Mouse (Mus musculus) kidney, embryonic 15.5 days (tissue): ENCODE results near the gene Glis2. TPM values are rescaled to one million over a fixed set of nuclear protein-coding genes. Genes with fewer than 3 reads are reported as not detected.

Experiments used
- ATAC-seq: fragments of 200-750 bp; cut with Nextera tagmentation; replicated peaks from 2 replicates; pipeline ENCODE4 v1.8.0; 2017; ENCODE audit warnings: moderate TSS enrichment; ENCODE audit not compliant: low FRiP score
- H3K27ac ChIP-seq: fragments of 300-500 bp; sonication (generic); 2 replicates; pipeline ENCODE4 v1.5.1; 2015; ENCODE audit warnings: mild to moderate bottlenecking, inconsistent platforms
- H3K27me3 ChIP-seq: fragments of 300-500 bp; sonication (generic); 2 replicates; pipeline ENCODE4 v1.6.1; 2015; ENCODE audit warnings: inconsistent platforms
- H3K36me3 ChIP-seq: fragments of 300-500 bp; sonication (generic); 2 replicates; pipeline ENCODE4 v1.6.1; 2015; ENCODE audit warnings: inconsistent platforms
- H3K4me1 ChIP-seq: fragments of 300-500 bp; sonication (generic); 2 replicates; pipeline ENCODE4 v1.6.1; 2015; ENCODE audit warnings: inconsistent platforms
- H3K4me2 ChIP-seq: fragments of 300-500 bp; sonication (generic); 2 replicates; pipeline ENCODE4 v1.6.1; 2015; ENCODE audit warnings: moderate library complexity, mild to moderate bottlenecking, inconsistent platforms
- H3K4me3 ChIP-seq: fragments of 300-500 bp; sonication (generic); replicated peaks from 2 replicates; pipeline ENCODE4 v1.5.1; 2015; ENCODE audit warnings: mild to moderate bottlenecking, inconsistent platforms
- H3K9ac ChIP-seq: fragments of 300-500 bp; sonication (generic); 2 replicates; pipeline ENCODE4 v1.6.1; 2015; ENCODE audit warnings: mild to moderate bottlenecking, inconsistent platforms
- H3K9me3 ChIP-seq: fragments of 300-500 bp; sonication (generic); replicated peaks from 2 replicates; pipeline ENCODE4 v1.6.1; 2016; ENCODE audit warnings: inconsistent platforms
- WGBS: fragments of 180-500 bp; shearing (Covaris S2); methylation state at CpG from one replicate; pipeline ENCODE4 v1.1.7; 2015; ENCODE audit warnings: mixed read lengths; 5-methylcytosine and 5-hydroxymethylcytosine counted together
- polyA plus RNA-seq: library from polyadenylated mRNA; unstranded; fragments of >200 nt; fragmentation: Nextera tagmentation; extraction: Ambion mirVana; gene quantifications from 2 replicates; pipeline ENCODE4 v1.2.1, GENCODE M21; 2015

Glis2 gene
- polyA plus RNA-seq, 1 experiment from 2014 or later = 41.2 TPM

DNA sequence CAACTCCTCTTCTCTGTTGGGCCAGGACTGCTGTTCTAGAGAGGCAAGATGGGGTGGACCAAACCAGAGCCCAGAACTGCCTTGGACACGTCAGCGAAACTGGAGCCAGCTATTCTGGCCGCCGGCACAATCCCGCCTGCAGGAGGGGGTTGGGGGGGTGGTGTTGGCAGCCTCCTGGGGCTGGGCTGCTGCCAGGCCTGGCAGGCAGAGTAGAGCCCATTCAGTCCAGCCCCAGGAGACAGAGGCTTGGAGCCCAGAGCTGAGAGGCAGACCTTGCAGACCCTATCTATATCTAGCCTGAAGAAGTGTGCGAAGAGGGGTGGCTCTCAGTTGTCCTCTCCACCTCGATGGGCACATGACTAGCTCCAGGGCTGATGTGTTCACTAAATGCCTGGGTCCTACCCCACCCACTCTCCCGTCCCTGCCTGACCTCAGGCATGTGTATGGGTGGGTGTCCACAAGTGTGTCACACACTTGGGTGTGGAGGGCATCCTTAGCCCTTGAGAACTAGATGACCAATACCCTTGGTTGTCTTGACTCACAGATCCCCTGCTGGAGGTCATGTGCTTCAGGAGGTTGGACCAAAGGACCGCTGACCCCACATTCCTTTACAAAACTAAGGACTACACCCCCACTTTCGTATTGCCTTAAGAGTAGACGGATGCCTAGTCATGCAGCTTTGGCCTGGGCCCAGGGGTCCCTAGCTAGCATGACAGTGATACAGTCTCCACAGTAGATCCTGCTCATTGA is 49.3 kb downstream of the Glis2 start:
- 67% methylated on average over 11 of the region's 11 CpGs for WGBS
- peak overlapping the region; percentile 73 for H3K4me2 ChIP-seq
- H3K27me3 ChIP-seq = no peaks in the 10 kb centered on the region
- H3K9ac ChIP-seq = no peak overlapping the region
- no peak for ATAC-seq
- peaks cover 90% of the 10 kb centered on the region for H3K4me1 ChIP-seq
- peak overlapping the region; percentile 96 for H3K27ac ChIP-seq
- no peaks in the 10 kb centered on the region for H3K9me3 ChIP-seq
- peaks cover 33% of the 10 kb centered on the region for H3K36me3 ChIP-seq
- no peak overlapping the region for H3K4me3 ChIP-seq

- no peak for ATAC-seq
- H3K27me3 ChIP-seq = no peaks in the 10 kb centered on the region
- no peak overlapping the region for H3K4me3 ChIP-seq
- H3K9ac ChIP-seq = no peak overlapping the region
- peaks cover 87% of the 10 kb centered on the region for H3K4me1 ChIP-seq
- H3K9me3 ChIP-seq = no peaks in the 10 kb centered on the region
- peaks cover 54% of the 10 kb centered on the region for H3K36me3 ChIP-seq
- WGBS = 80% methylated on average over 4 of the region's 4 CpGs
- 0 out of 2 replicates have a peak overlapping the region, but pooled peaks have one; percentile 0 for H3K27ac ChIP-seq
- no peak overlapping the region for H3K4me2 ChIP-seq
These were observed 51.4 kb downstream of the Glis2 start for GRCm38 (mm10) chr16:4645867-4646266.

- H3K4me2 ChIP-seq = 0 out of 2 replicates have a peak overlapping the region, but pooled peaks have one; percentile 15
- no peaks in the 10 kb centered on the region for H3K9me3 ChIP-seq
- no peaks in the 10 kb centered on the region for H3K27me3 ChIP-seq
- H3K27ac ChIP-seq = peak overlapping the region; percentile 85
- no peak overlapping the region for H3K9ac ChIP-seq
- peaks cover 82% of the 10 kb centered on the region for H3K4me1 ChIP-seq
- no peak for ATAC-seq
- peaks cover 63% of the 10 kb centered on the region for H3K36me3 ChIP-seq
- no peak overlapping the region for H3K4me3 ChIP-seq
- 57% methylated on average over 4 of the region's 4 CpGs for WGBS
These were observed 52.3 kb downstream of the Glis2 start for GRCm38 (mm10) chr16:4646831-4647230.

GRCm38 (mm10) chr16:4647651-4648141 is 53.2 kb downstream of the Glis2 start:
- peak overlapping the region; percentile 85 for H3K27ac ChIP-seq
- 53% methylated on average over 13 of the region's 13 CpGs for WGBS
- H3K9me3 ChIP-seq = no peaks in the 10 kb centered on the region
- no peak overlapping the region for H3K9ac ChIP-seq
- no peak for ATAC-seq
- peaks cover 76% of the 10 kb centered on the region for H3K4me1 ChIP-seq
- no peak overlapping the region for H3K4me3 ChIP-seq
- no peaks in the 10 kb centered on the region for H3K27me3 ChIP-seq
- H3K4me2 ChIP-seq = 0 out of 2 replicates have a peak overlapping the region, but pooled peaks have one; percentile 15
- peaks cover 72% of the 10 kb centered on the region for H3K36me3 ChIP-seq

- no peak for ATAC-seq
- Histone ChIP-seq H3K9ac (no peak overlapping the region), H3K9me3 (no peaks in the 10 kb centered on the region), H3K4me2 (no peak overlapping the region), H3K4me1 (peaks cover 71% of the 10 kb centered on the region), H3K27ac (peak overlapping the region; percentile 85), H3K4me3 (no peak overlapping the region), H3K27me3 (no peaks in the 10 kb centered on the region), H3K36me3 (peaks cover 80% of the 10 kb centered on the region)
- WGBS = 72% methylated on average over 28 of the region's 28 CpGs
These were observed 54.0 kb downstream of the Glis2 start for GRCm38 (mm10) chr16:4648416-4649023.

GRCm38 (mm10) chr16:4649211-4649610 is 54.7 kb downstream of the Glis2 start:
- peaks cover 84% of the 10 kb centered on the region for H3K36me3 ChIP-seq
- no peak for ATAC-seq

GRCm38 (mm10) chr16:4649692-4650091 is 55.2 kb downstream of the Glis2 start:
- Histone ChIP-seq H3K4me1 (peaks cover 65% of the 10 kb centered on the region), H3K4me3 (no peak overlapping the region), H3K27ac (no peak overlapping the region), H3K27me3 (no peaks in the 10 kb centered on the region), H3K9me3 (no peaks in the 10 kb centered on the region), H3K4me2 (no peak overlapping the region), H3K9ac (no peak overlapping the region), H3K36me3 (peaks cover 81% of the 10 kb centered on the region)
- 82% methylated on average over 11 of the region's 11 CpGs for WGBS
- ATAC-seq = no peak

More at GRCm38 (mm10) chr16:4649211-4649610, 54.7 kb downstream of the Glis2 start:
- Histone ChIP-seq H3K4me3 (no peak overlapping the region), H3K27me3 (no peaks in the 10 kb centered on the region), H3K4me1 (peaks cover 65% of the 10 kb centered on the region), H3K9ac (no peak overlapping the region), H3K9me3 (no peaks in the 10 kb centered on the region), H3K27ac (no peak overlapping the region), H3K4me2 (no peak overlapping the region)
- 83% methylated on average over 5 of the region's 5 CpGs for WGBS

DNA sequence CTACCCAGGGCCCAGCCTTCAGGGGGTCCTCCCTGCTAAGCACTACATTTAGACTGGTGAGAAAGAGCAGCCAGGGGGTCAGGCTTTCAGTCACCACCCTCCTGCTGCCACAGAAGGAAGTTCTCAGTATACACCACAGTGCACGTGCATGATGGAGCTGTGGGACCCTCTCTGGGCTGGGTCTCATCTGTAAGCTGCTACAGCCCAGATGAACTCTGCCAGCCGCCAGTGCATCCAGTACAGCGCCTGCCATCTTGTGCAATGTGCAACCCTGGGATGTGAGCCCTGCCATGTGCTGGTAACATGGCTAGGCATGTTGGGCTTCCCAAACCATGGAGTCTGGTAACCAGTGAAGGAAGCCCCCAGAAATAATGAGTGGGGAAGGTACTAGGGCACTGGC is 55.6 kb downstream of the Glis2 start:
- H3K36me3 ChIP-seq = peaks cover 82% of the 10 kb centered on the region
- no peaks in the 10 kb centered on the region for H3K27me3 ChIP-seq
- no peak overlapping the region for H3K27ac ChIP-seq
- no peak overlapping the region for H3K4me3 ChIP-seq
- H3K9ac ChIP-seq = no peak overlapping the region
- 85% methylated on average over 3 of the region's 3 CpGs for WGBS
- no peaks in the 10 kb centered on the region for H3K9me3 ChIP-seq
- H3K4me2 ChIP-seq = no peak overlapping the region
- peaks cover 67% of the 10 kb centered on the region for H3K4me1 ChIP-seq
- no peak for ATAC-seq

DNA sequence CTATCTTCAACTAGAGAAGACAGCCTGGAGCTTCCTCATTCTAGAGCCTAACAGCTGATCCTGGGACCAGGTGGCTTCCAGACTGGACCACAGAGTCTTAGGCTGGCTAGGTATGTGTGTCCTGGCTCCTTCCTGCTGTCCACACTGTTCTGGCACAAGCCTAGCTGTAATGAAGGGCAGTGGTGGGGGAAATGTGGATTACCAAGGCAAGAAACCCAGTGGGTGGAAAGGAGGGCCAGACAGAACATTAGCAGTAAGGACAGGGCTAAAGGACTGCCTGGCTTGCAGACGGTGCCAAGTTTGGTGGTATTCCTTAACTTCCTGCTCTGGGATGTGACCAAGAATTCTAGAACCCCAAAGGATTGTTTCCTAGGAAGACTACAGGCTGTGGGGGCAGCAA is 56.6 kb downstream of the Glis2 start:
- H3K27ac ChIP-seq = 0 out of 2 replicates have a peak overlapping the region, but pooled peaks have one; percentile 7

GRCm38 (mm10) chr16:4651624-4652023 is 57.1 kb downstream of the Glis2 start:
- Histone ChIP-seq H3K9me3 (no peaks in the 10 kb centered on the region), H3K27ac (0 out of 2 replicates have a peak overlapping the region, but pooled peaks have one; percentile 7), H3K27me3 (no peaks in the 10 kb centered on the region), H3K4me3 (no peak overlapping the region), H3K4me2 (no peak overlapping the region), H3K4me1 (peaks cover 68% of the 10 kb centered on the region), H3K9ac (no peak overlapping the region), H3K36me3 (peaks cover 73% of the 10 kb centered on the region)
- WGBS = 71% methylated on average over 7 of the region's 7 CpGs
- no peak for ATAC-seq

More for the DNA sequence above, 56.6 kb downstream of the Glis2 start:
- H3K36me3 ChIP-seq = peaks cover 73% of the 10 kb centered on the region
- peaks cover 68% of the 10 kb centered on the region for H3K4me1 ChIP-seq
- 73% methylated on average over 1 of the region's 1 CpGs for WGBS
- no peaks in the 10 kb centered on the region for H3K27me3 ChIP-seq
- H3K9ac ChIP-seq = no peak overlapping the region
- no peaks in the 10 kb centered on the region for H3K9me3 ChIP-seq
- no peak overlapping the region for H3K4me3 ChIP-seq
- no peak for ATAC-seq
- H3K4me2 ChIP-seq = no peak overlapping the region

GRCm38 (mm10) chr16:4652707-4653416 is 58.3 kb downstream of the Glis2 start:
- Histone ChIP-seq H3K4me2 (no peak overlapping the region), H3K27ac (no peak overlapping the region), H3K27me3 (no peaks in the 10 kb centered on the region), H3K9me3 (no peaks in the 10 kb centered on the region), H3K9ac (no peak overlapping the region), H3K4me3 (no peak overlapping the region), H3K36me3 (peaks cover 67% of the 10 kb centered on the region), H3K4me1 (peaks cover 62% of the 10 kb centered on the region)
- 72% methylated on average over 4 of the region's 4 CpGs for WGBS
- ATAC-seq = no peak

- Histone ChIP-seq H3K9me3 (no peaks in the 10 kb centered on the region), H3K4me1 (peaks cover 55% of the 10 kb centered on the region), H3K4me2 (no peak overlapping the region), H3K9ac (no peak overlapping the region), H3K27ac (peak overlapping the region; percentile 86), H3K27me3 (no peaks in the 10 kb centered on the region), H3K4me3 (no peak overlapping the region), H3K36me3 (peaks cover 49% of the 10 kb centered on the region)
- 69% methylated on average over 10 of the region's 10 CpGs for WGBS
- no peak for ATAC-seq
These were observed 60.2 kb downstream of the Glis2 start for GRCm38 (mm10) chr16:4654706-4655105.
